Mouse (Mus musculus): ENCODE measurements around the gene Ang2.

DNA sequence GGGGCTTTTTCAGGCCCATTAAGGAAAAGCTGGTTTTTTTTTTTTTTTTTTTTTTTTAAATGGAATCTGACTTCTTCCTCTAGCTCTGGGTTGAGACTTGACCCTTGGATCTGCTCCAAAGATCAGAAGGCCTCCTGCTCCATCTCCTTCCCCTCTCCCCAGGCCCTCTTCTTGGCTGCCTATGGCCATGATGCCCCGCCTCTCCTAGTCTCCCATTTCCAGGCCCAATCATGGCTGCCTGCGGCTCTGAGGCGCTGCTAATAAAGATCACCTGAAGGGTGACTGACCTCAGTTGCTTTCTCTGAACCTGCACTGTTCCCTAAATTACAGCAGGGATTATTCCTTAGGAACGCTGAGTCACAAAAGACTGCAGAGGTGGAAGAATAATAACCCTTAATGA is 25.1 kb downstream of the Ang2 start:
- TF ChIP-seq CTCF (IDR thresholded peaks at IDR 0.05; ENCODE audit: low read depth) (no peak), EP300 (IDR thresholded peaks at IDR 0.05; ENCODE audit: low read depth) (no peak)
